Comparison of ENCODE assay signal across 10 mouse cellular contexts in genomic region chr9:47353017-47353416, GRCm38 (mm10).
DNase-seq lines count a peak whose midpoint lies in the region; ATAC-seq and TF ChIP-seq lines count a peak whose summit lies in the region.
"Had no signal": no experiment of that assay in that cellular context is flagged by ENCODE, and none has a peak within 500 bp of the region (broad histone marks: within the 10 kb centered on the region; RNA-seq: fewer than 3 reads in every experiment).

No protein-coding gene starts in this region.

- no peak overlapping the region for H3K4me3 ChIP-seq in kidney, postnatal 0 days (replicated peaks; ENCODE audit: low read depth, low read length)
- no peak overlapping the region for H3K4me3 ChIP-seq in hindbrain, embryonic 16.5 days (ENCODE audit: low read length)
- H3K4me3 ChIP-seq in midbrain, embryonic 16.5 days (ENCODE audit: low read depth, low read length) = no peak overlapping the region
- H3K4me3 ChIP-seq: intestine, embryonic 15.5 days had no signal

- DNase-seq in kidney, postnatal 0 days (ENCODE audit: low spot score) = no peak
- no peak for DNase-seq in kidney, adult 8-10 months
- DNase-seq in embryo, embryonic 10.5 days (ENCODE audit: low spot score) = peak; percentile 76
- DNase-seq in cerebellum, adult 9-10 months = no peak
- DNase-seq: lung, postnatal 4 days had no signal

- H3K4me1 ChIP-seq in kidney, postnatal 0 days (replicated peaks; ENCODE audit: insufficient read depth, low read length) = no peaks in the 10 kb centered on the region
- peaks cover 19% of the 10 kb centered on the region for H3K4me1 ChIP-seq in hindbrain, embryonic 16.5 days (ENCODE audit: control insufficient read depth, insufficient read depth, low read depth, low read length)
- peaks cover 18% of the 10 kb centered on the region for H3K4me1 ChIP-seq in midbrain, embryonic 16.5 days (ENCODE audit: control insufficient read depth, insufficient read depth, low read length)

- H3K27me3 ChIP-seq in kidney, postnatal 0 days (ENCODE audit: insufficient read depth, low read length) = no peaks in the 10 kb centered on the region
- no peaks in the 10 kb centered on the region; the same call in 1 of the 2 replicates for H3K27me3 ChIP-seq in hindbrain, embryonic 16.5 days (replicated peaks; ENCODE audit: control insufficient read depth, insufficient read depth, low read length)
- no peaks in the 10 kb centered on the region for H3K27me3 ChIP-seq in midbrain, embryonic 16.5 days (ENCODE audit: control insufficient read depth, insufficient read depth, low read depth, low read length)
- H3K27me3 ChIP-seq: intestine, embryonic 15.5 days had no signal

- no peak overlapping the region for H3K4me2 ChIP-seq in kidney, postnatal 0 days (ENCODE audit: low read length)
- no peak overlapping the region for H3K4me2 ChIP-seq in hindbrain, embryonic 16.5 days (ENCODE audit: low read length)
- no peak overlapping the region for H3K4me2 ChIP-seq in midbrain, embryonic 16.5 days (ENCODE audit: low read length)
- H3K4me2 ChIP-seq: intestine, embryonic 15.5 days had no signal

- H3K27ac ChIP-seq in kidney, postnatal 0 days = no peak overlapping the region
- no peak overlapping the region for H3K27ac ChIP-seq in hindbrain, embryonic 16.5 days (ENCODE audit: low read depth, low read length)
- H3K27ac ChIP-seq in midbrain, embryonic 16.5 days (ENCODE audit: low read length) = no peak overlapping the region
- H3K27ac ChIP-seq: intestine, embryonic 15.5 days had no signal

- no peaks in the 10 kb centered on the region for H3K9me3 ChIP-seq in kidney, postnatal 0 days (replicated peaks; ENCODE audit: low read length)
- H3K9me3 ChIP-seq in hindbrain, embryonic 16.5 days (ENCODE audit: control insufficient read depth, low read length) = no peaks in the 10 kb centered on the region
- no peaks in the 10 kb centered on the region for H3K9me3 ChIP-seq in midbrain, embryonic 16.5 days (replicated peaks; ENCODE audit: control insufficient read depth, low read length, poor library complexity, severe bottlenecking)
- H3K9me3 ChIP-seq: intestine, embryonic 15.5 days had no signal

- TF ChIP-seq CTCF in kidney, postnatal 0 days (IDR thresholded peaks at IDR 0.05; ENCODE audit: low read depth) = no peak

- ATAC-seq in kidney, postnatal 0 days (replicated peaks; ENCODE audit: low FRiP score, low read depth) = peak; percentile 57; the same call in 1 of the 2 replicates
- 0 out of 2 replicates have a peak, but pooled peaks have one; percentile 43 for ATAC-seq in hindbrain, embryonic 16.5 days
- ATAC-seq in midbrain, embryonic 16.5 days = peak; percentile 80
- ATAC-seq in megakaryocyte progenitor cell, adult 5-6 weeks (replicated peaks; ENCODE audit: poor library complexity) = no peak
- ATAC-seq: activated CD4-positive, CD25-positive, alpha-beta regulatory T cell, adult 4 months; intestine, embryonic 15.5 days had no signal

- 13% methylated on average over 2 of the region's 2 CpGs for WGBS in kidney, postnatal 0 days
- 24% methylated on average over 2 of the region's 2 CpGs for WGBS in hindbrain, embryonic 16.5 days
- 22% methylated on average over 2 of the region's 2 CpGs for WGBS in midbrain, embryonic 16.5 days

- H3K9ac ChIP-seq in kidney, postnatal 0 days (ENCODE audit: low read depth, low read length) = no peak overlapping the region
- H3K9ac ChIP-seq in hindbrain, embryonic 16.5 days (ENCODE audit: low read depth, low read length) = no peak overlapping the region
- H3K9ac ChIP-seq in midbrain, embryonic 16.5 days (ENCODE audit: low read depth, low read length) = no peak overlapping the region
- H3K9ac ChIP-seq: intestine, embryonic 15.5 days had no signal

- H3K36me3 ChIP-seq in kidney, postnatal 0 days (ENCODE audit: insufficient read depth, low read length) = no peaks in the 10 kb centered on the region
- no peaks in the 10 kb centered on the region for H3K36me3 ChIP-seq in hindbrain, embryonic 16.5 days (ENCODE audit: control insufficient read depth, insufficient read depth, low read length)
- no peaks in the 10 kb centered on the region for H3K36me3 ChIP-seq in midbrain, embryonic 16.5 days (ENCODE audit: control insufficient read depth, insufficient read depth, low read length)
- H3K36me3 ChIP-seq: intestine, embryonic 15.5 days had no signal
